Mouse (Mus musculus): ENCODE results near the gene Srrm1. TPM values are rescaled to one million over a fixed set of nuclear protein-coding genes. Genes with fewer than 3 reads are reported as not detected.
A peak's percentile ranks its signal among the peaks of the same experiment; 100 is the strongest.

The Srrm1 gene
- total and polyA plus RNA-seq, 3 experiments: 98.8 to 612 (median 565) TPM

DNA sequence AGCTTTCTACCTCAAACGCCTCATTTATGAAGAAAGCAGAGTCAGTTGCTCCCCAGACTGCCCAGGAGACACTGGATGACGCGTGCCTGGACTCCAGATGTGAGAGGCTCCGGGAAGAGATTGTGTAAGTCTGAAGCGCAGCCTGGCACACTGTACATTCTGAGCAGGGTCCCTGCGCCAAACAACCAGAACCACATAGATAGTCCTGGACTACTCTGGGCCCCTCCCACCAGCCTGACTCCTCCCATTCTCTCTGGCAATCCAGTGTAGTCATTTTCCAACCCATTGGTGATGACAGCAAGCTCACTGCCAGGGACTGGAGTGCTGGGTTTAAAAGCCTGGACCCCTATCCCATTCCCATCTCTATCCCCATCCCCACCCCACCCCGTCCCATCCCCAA lies 56.0 kb downstream of the Srrm1 start:
- TF ChIP-seq TAL1 (conservative IDR thresholded peaks at IDR 0.05; ENCODE audit: low read depth, low read length) (no peak), CTCF (IDR thresholded peaks at IDR 0.05; ENCODE audit: low read depth, low read length) (no peak), POLR2AphosphoS5 (IDR thresholded peaks at IDR 0.05; ENCODE audit: insufficient replicate concordance, low read depth, low read length) (no peak), GATA2 (IDR thresholded peaks at IDR 0.05; ENCODE audit: borderline replicate concordance, low read depth, low read length) (no peak)
- no peak for DNase-seq (ENCODE audit: low spot score)
- Histone ChIP-seq H3K4me1 (ENCODE audit: insufficient read depth, low read depth, low read length) (peaks cover 63% of the 10 kb centered on the region), H3K36me3 (replicated peaks) (no peaks in the 10 kb centered on the region), H3K27me3 (ENCODE audit: insufficient read depth, low read length) (no peaks in the 10 kb centered on the region), H3K4me3 (ENCODE audit: low read depth, low read length) (no peak overlapping the region), H3K9me3 (replicated peaks) (peaks cover 7% of the 10 kb centered on the region)
- ATAC-seq (ENCODE audit: extremely low read depth, insufficient number of reproducible peaks, low FRiP score, poor library complexity, severe bottlenecking): no peak

DNA sequence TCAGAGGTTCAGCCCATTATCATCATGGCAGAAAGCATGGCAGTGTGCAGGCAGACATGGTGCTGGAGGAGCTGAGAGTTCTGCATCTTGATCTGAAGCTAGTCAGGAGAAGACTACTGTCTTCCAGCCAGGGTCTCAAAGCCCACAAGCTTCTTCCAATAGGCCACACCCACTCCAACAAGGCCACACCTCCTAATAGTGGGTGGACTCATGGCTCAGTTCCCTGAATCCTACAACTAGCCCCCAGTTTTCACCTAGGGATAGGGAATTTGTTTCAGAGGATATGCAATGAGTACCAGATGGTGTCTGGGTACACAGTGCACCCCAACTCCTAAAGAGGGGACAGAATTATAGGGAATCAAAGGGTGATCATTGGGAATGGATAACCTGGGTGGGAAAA lies 56.6 kb downstream of the Srrm1 start:
- no peak for ATAC-seq (ENCODE audit: extremely low read depth, insufficient number of reproducible peaks, low FRiP score, poor library complexity, severe bottlenecking)
- DNase-seq (ENCODE audit: low spot score): no peak
- H3K27me3 ChIP-seq (ENCODE audit: insufficient read depth, low read length): no peaks in the 10 kb centered on the region
- peaks cover 65% of the 10 kb centered on the region for H3K4me1 ChIP-seq (ENCODE audit: insufficient read depth, low read depth, low read length)
- peaks cover 7% of the 10 kb centered on the region for H3K9me3 ChIP-seq (replicated peaks)
- H3K4me3 ChIP-seq (ENCODE audit: low read depth, low read length): no peak overlapping the region
- TF ChIP-seq GATA2 (IDR thresholded peaks at IDR 0.05; ENCODE audit: borderline replicate concordance, low read depth, low read length): no peak
- TF ChIP-seq GATA1 (IDR thresholded peaks at IDR 0.05; ENCODE audit: borderline replicate concordance, low read length): no peak
- no peak for TF ChIP-seq POLR2AphosphoS5 (IDR thresholded peaks at IDR 0.05; ENCODE audit: insufficient replicate concordance, low read depth, low read length)
- no peak for TF ChIP-seq CTCF (IDR thresholded peaks at IDR 0.05; ENCODE audit: low read depth, low read length)
- TF ChIP-seq TAL1 (conservative IDR thresholded peaks at IDR 0.05; ENCODE audit: low read depth, low read length): no peak
- H3K36me3 ChIP-seq (replicated peaks): no peaks in the 10 kb centered on the region

DNA sequence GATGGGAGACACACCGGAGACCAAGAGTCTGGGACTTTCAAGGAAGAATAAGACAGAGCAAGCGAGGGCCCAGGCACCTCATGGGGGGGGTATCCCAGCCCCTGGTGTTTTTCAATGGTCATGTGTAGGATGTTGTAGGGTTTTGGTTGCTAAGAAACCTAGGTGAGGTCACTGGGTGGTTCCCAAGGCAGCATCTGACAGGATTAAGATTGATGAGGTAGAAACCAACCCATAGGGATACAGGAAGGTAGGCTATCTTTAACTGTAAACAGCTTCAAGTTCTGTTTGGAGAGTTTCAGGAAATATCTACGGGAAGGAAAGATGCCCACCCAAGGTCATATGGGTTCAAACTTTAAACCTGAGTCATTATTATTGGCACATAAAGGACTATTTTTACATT lies 59.3 kb downstream of the Srrm1 start:
- H3K9me3 ChIP-seq (replicated peaks): no peaks in the 10 kb centered on the region
- H3K4me1 ChIP-seq (ENCODE audit: insufficient read depth, low read depth, low read length): peaks cover 71% of the 10 kb centered on the region
- DNase-seq (ENCODE audit: low spot score) (no peak), ATAC-seq (ENCODE audit: extremely low read depth, insufficient number of reproducible peaks, low FRiP score, poor library complexity, severe bottlenecking) (no peak)
- no peaks in the 10 kb centered on the region for H3K27me3 ChIP-seq (ENCODE audit: insufficient read depth, low read length)
- H3K4me3 ChIP-seq (ENCODE audit: low read depth, low read length): no peak overlapping the region
- H3K36me3 ChIP-seq (replicated peaks): no peaks in the 10 kb centered on the region
- TF ChIP-seq GATA1 (IDR thresholded peaks at IDR 0.05; ENCODE audit: borderline replicate concordance, low read length): no peak
- TF ChIP-seq TAL1 (conservative IDR thresholded peaks at IDR 0.05; ENCODE audit: low read depth, low read length): no peak
- no peak for TF ChIP-seq CTCF (IDR thresholded peaks at IDR 0.05; ENCODE audit: low read depth, low read length)
- no peak for TF ChIP-seq POLR2AphosphoS5 (IDR thresholded peaks at IDR 0.05; ENCODE audit: insufficient replicate concordance, low read depth, low read length)
- no peak for TF ChIP-seq GATA2 (IDR thresholded peaks at IDR 0.05; ENCODE audit: borderline replicate concordance, low read depth, low read length)

DNA sequence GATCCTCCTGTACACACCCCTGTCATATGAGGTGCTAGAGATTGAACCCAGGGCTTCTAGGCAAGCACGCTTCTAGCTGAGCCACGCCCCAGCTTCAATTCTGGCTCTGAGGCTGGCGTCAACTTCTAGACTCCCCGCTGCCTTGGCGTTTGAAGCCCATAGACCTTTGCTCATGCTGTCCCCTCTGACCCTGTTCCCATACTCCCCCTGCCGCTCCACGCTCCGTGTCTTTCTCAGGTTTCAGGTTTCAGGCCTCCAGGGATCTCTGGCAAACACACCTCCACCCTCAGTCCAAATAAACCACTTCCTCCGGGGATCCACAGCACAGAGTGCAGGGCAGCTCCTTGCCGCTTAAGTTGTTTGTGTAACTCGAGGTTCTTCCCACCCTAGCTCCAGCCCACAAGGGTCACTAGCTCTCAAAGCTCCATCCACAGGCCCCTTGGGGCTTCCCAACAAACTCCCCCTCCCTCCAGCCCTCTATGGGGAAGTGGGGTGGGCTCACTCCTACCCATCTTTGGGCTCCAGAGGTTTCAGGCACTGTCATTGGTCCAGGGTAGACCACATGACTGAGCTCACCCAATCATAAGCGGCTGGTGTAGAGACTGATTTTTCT lies 60.5 kb downstream of the Srrm1 start:
- no peaks in the 10 kb centered on the region for H3K9me3 ChIP-seq (replicated peaks)
- H3K27me3 ChIP-seq (ENCODE audit: insufficient read depth, low read length): no peaks in the 10 kb centered on the region
- peak overlapping the region; percentile 64; the same call in 1 of the 2 replicates for H3K4me3 ChIP-seq (ENCODE audit: low read depth, low read length)
- ATAC-seq (ENCODE audit: extremely low read depth, insufficient number of reproducible peaks, low FRiP score, poor library complexity, severe bottlenecking): no peak
- DNase-seq (ENCODE audit: low spot score): no peak
- no peaks in the 10 kb centered on the region for H3K36me3 ChIP-seq (replicated peaks)
- no peak for TF ChIP-seq POLR2AphosphoS5 (IDR thresholded peaks at IDR 0.05; ENCODE audit: insufficient replicate concordance, low read depth, low read length)
- TF ChIP-seq TAL1 (conservative IDR thresholded peaks at IDR 0.05; ENCODE audit: low read depth, low read length): no peak
- TF ChIP-seq GATA2 (IDR thresholded peaks at IDR 0.05; ENCODE audit: borderline replicate concordance, low read depth, low read length): no peak
- TF ChIP-seq GATA1 (IDR thresholded peaks at IDR 0.05; ENCODE audit: borderline replicate concordance, low read length): no peak
- no peak for TF ChIP-seq CTCF (IDR thresholded peaks at IDR 0.05; ENCODE audit: low read depth, low read length)
- H3K4me1 ChIP-seq (ENCODE audit: insufficient read depth, low read depth, low read length): peaks cover 72% of the 10 kb centered on the region

DNA sequence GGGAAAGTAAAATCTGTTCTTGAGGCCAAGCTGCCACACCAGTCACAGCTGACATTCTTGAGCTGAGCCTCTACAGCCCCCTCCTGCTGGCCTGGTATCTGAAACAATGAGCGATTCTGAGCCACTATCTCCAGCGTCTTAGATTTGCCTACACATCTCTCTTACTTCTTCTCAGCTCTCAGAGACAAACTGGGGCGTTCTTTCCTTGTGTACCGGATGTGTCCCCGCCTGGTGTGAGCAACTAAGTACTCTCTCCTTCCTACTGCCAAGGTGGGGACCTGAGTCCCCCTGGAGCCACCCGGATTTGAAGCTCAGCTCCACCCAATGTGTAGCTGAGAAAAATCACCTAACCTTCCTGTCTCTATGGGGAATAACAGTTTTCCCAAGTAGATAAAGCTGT lies 61.3 kb downstream of the Srrm1 start:
- ATAC-seq (ENCODE audit: extremely low read depth, insufficient number of reproducible peaks, low FRiP score, poor library complexity, severe bottlenecking) (no peak), DNase-seq (ENCODE audit: low spot score) (no peak)
- Histone ChIP-seq H3K9me3 (replicated peaks) (no peaks in the 10 kb centered on the region), H3K4me3 (ENCODE audit: low read depth, low read length) (no peak overlapping the region), H3K27me3 (ENCODE audit: insufficient read depth, low read length) (no peaks in the 10 kb centered on the region), H3K36me3 (replicated peaks) (no peaks in the 10 kb centered on the region), H3K4me1 (ENCODE audit: insufficient read depth, low read depth, low read length) (peaks cover 73% of the 10 kb centered on the region)
- no peak for TF ChIP-seq GATA1 (IDR thresholded peaks at IDR 0.05; ENCODE audit: borderline replicate concordance, low read length)
- no peak for TF ChIP-seq POLR2AphosphoS5 (IDR thresholded peaks at IDR 0.05; ENCODE audit: insufficient replicate concordance, low read depth, low read length)
- no peak for TF ChIP-seq GATA2 (IDR thresholded peaks at IDR 0.05; ENCODE audit: borderline replicate concordance, low read depth, low read length)
- no peak for TF ChIP-seq TAL1 (conservative IDR thresholded peaks at IDR 0.05; ENCODE audit: low read depth, low read length)
- no peak for TF ChIP-seq CTCF (IDR thresholded peaks at IDR 0.05; ENCODE audit: low read depth, low read length)

DNA sequence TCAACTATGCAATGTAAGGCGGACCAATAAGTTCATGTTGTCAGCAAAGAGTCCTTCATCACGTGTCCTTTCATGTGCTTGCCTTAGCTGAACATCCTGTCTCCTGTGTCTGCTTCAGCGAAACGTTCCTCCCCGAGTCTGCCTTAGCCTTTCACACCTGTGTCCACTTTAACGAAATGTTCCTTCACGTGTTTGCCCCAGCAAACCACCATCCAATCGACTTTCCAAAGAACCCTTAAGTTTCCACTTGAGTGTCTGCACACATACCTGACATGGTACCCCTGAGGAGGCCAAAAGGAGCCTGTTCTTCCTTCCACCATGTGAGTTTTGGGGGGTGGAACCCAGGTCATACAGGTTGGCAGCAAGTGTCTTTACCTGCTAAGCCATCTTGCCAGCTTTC lies 61.9 kb downstream of the Srrm1 start:
- H3K9me3 ChIP-seq (replicated peaks): no peaks in the 10 kb centered on the region

More for the DNA sequence above, 61.9 kb downstream of the Srrm1 start:
- H3K4me3 ChIP-seq (ENCODE audit: low read depth, low read length): no peak overlapping the region
- TF ChIP-seq TAL1 (conservative IDR thresholded peaks at IDR 0.05; ENCODE audit: low read depth, low read length) (no peak), GATA1 (IDR thresholded peaks at IDR 0.05; ENCODE audit: borderline replicate concordance, low read length) (no peak), CTCF (IDR thresholded peaks at IDR 0.05; ENCODE audit: low read depth, low read length) (no peak), GATA2 (IDR thresholded peaks at IDR 0.05; ENCODE audit: borderline replicate concordance, low read depth, low read length) (no peak), POLR2AphosphoS5 (IDR thresholded peaks at IDR 0.05; ENCODE audit: insufficient replicate concordance, low read depth, low read length) (no peak)
- ATAC-seq (ENCODE audit: extremely low read depth, insufficient number of reproducible peaks, low FRiP score, poor library complexity, severe bottlenecking) (no peak), DNase-seq (ENCODE audit: low spot score) (no peak)
- peaks cover 78% of the 10 kb centered on the region for H3K4me1 ChIP-seq (ENCODE audit: insufficient read depth, low read depth, low read length)
- no peaks in the 10 kb centered on the region for H3K36me3 ChIP-seq (replicated peaks)
- no peaks in the 10 kb centered on the region for H3K27me3 ChIP-seq (ENCODE audit: insufficient read depth, low read length)
